Mouse (Mus musculus): Measurements from ENCODE around the gene Fancg.

Fancg gene

DNA sequence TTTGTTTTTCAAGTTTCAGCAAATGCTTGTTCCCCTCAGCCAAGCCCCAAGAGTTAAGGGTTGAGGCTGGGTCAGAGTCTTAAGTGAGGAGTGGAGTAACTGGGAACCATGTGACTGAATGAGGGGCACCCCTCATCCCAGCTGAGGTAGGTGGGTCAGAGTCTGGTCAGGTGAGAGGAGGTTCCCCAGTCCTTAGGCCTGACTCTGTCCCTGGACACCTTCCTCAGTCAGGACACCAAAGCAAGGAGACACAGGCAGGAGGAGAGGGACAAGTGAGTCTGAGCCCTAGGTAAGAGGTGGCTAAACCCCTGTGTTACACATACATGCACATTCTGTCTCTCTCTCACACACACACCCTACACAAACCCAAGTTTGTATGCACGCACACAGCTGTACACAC, 22.2 kb upstream of the Fancg start:
- no peak for DNase-seq

DNA sequence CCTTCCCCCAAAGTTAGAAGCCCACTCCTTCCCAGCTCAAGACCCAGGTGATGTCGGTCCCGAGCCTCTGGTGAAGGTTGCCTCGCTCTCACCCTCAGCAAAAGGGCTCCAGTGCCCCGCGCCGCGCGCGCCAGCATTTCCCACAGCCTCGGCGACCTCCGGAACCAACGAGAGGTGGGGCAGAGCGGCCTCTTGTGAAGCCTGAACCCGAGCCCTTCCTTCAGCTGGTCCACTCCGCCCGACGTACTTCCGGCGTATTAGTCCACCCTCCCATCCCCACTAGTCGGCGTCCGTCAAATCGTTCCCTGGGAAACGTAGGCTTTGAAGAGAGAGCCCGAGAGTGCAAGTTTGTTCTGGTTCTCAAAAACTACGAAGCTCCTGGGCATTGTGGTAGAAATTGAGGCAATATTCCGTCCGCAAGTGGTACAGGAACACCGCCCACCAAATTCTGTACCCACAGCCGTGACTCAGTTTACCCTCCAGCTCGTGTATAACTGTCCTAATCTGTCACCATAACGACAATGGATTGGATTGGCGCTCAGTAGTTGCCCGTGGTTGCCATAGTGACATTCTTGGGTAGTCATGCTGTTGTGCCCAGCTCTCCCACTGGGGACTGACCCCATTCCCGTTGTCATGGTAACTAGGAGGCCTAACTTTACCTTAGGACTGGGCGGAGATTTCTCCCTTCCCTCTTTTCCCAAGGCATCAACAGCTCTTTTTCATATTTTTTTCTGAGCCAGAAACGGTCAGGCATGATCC, 21.1 kb upstream of the Fancg start, which contains the start of gene Stoml2:
Gene Stoml2 (minus strand): TSS at position 474 of the 759 bp plus-strand sequence.
- peak; percentile 96 for DNase-seq

DNA sequence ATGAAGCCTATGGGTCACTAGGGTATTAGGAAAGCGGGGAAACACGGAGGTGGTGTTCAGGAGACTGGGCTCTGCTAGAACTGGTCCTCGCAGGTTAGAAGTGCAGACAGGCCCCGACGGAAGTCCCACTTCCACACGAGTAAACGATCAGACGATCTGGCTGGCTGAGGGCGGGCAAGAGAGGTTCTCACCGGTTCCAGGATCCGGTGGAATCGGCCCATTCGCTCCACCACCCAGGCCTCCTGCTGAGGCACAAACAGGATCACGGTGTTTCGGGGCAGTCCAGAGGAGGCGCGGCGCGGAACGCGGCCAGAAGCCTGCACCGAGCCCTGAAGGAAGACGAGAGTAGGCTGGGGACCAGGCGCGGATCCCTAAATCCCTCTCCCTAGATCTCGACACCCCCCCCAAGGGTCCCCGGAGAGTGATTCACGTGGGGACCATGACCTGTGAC, 20.5 kb upstream of the Fancg start:
- DNase-seq = no peak

DNA sequence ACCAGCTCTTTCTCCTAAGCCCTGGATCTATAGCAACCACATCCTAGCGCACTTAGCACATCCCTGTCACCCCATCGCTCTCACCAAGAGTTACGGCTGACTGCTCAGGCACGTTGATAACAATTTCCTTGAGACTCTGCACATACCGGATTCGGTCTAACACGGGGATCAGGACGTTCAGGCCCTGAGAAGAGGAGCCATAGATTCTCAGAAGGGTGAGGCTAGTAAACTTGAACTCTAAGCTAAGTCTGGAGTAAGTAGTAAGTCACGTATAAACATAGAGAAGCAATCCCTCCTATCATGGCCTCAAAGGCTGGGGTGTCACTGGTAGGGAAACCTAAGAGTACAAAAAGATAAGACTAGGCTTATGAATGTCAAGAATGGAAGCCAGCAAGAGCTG, 20.0 kb upstream of the Fancg start:
- no peak for DNase-seq

DNA sequence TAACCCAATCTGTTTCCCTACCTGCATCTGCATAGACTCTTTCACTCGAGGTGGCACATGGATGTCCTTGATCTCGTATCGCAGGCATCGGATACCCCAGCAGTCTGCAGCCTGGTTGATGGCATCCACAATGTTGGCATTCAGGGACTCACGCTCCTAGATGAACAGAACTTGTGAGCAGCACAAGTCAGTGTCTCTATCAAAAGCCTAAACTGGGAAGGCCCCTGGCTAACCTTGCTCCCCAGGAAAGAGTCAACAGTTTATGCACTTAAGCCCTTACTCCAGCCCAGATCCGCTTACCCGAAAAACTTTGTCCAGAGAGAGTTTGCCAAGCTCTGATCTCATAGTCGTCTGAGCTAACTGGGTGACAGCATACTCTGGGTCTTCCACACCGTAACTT, 19.4 kb upstream of the Fancg start:
- DNase-seq = no peak

DNA sequence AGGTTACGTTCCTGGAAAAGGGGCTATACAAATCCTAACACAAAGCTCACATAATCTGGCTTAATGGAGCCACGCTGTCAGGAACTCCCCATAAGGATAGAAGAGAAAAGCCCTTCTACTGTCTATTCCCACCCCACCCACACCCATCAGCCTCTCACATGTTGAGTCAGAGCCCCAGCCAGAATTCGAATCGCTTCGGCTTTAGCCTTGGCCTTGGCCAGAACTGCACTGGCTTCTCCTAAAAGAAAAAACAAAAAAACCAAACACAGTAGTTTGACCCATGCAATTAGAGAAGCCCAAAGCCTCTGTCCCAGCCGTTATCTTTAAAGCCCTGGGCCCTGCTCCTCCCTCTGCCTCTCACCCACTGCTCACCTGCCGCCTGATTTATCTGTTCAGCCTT, 18.8 kb upstream of the Fancg start:
- DNase-seq = no peak

DNA sequence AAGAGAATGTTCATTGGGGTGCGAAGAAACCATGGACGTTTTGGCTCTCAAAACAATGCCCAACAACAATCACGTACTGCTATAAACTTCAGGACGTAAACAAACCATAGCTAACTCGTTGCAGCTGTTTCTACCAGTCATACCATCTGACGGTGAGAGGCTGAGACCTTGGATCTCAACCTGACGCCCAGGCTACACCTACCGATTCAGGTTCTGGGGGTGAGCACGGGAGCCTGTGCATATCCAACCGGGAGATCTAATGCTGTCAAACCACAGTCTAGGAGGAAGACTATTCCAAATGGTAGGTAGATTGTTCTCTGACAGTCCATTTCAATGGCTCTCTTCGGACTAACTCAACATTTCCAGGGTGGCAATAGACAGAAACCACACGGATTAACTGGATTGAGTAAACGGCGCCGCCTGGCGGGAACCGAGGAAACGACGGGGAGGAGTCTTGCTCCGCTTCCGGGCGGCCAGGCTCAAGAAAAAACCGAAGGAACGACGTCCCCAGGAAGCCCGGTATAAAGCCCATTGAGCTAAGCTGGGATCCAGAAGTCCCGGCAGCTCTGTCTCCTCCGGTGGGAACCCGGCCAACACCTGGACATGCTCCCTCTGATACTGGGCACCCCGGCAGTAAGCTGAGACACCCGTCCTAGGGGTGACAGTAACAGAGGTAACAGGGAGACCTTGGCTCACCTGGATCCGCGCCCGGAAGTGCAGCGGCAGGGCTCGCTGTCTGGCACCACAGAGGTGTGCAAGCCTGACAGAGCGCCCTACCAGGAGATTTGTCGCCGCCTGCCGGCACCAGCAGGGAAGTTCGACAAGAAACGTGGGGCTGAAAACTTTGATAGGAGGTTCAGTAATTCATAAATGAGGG, 15.0 kb upstream of the Fancg start, which contains the start of gene Pigo:
Gene Pigo (minus strand): TSS at position 736 of the 877 bp plus-strand sequence.
- peak; percentile 94 for DNase-seq

DNA sequence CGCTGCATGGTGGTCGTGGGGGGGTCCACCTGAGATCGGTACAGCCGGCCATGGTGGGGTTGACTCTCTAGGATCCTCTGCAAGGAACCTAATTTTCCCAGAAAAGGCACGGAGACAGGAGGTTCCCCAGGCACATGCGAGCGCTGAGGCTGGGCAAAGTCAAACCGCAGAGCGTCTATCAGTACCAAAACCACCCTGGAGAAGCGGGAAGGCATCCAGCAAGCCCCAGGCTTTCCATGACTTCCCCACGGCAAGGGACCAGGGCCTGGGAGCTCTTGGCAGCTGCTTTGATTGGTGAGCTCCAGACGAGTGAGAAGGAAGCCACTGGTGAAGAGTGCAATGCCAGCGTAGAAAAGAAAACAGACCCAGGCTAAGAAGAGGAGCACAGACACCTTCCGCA, 14.4 kb upstream of the Fancg start:
- no peak for DNase-seq

DNA sequence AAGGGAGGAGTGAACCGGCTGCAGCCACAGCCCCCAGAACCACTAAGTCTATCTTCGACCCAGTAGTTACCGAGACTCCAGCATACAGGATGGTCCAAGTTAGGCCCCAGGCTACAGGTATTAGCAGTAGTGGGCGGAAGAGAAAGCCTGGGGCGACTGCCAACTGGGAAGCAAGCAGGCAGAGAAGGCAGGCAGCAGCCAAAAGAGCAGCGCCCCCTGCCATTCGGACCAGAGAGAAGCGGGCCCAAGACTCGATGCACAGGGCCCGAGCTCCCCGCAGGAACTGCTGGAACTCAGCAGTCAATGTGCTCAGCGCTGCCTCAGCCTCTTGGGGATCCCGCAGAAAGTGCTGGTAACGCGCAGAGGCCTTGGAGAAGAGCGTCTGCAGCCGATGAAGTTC, 11.0 kb upstream of the Fancg start:
- DNase-seq = no peak

DNA sequence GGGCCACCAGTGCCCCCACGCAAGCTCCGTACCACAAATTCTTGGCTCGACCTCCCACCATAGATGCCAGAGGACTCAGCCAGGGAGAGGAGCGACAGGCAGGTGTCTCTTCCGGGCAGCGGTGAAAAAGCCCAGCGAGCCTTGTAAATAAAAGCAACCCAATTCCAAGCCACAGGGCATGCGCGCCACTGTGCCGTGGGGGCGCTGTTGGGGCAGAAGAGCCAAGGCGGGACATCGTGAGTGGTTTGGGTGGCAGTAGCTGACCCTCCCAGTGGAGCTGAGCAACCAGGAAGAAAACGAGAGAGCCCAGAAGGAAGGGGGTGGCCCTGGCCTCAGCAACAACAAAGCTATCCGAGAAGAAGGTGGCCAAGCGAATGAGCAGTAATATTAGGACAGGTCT, 10.6 kb upstream of the Fancg start:
- DNase-seq = no peak

DNA sequence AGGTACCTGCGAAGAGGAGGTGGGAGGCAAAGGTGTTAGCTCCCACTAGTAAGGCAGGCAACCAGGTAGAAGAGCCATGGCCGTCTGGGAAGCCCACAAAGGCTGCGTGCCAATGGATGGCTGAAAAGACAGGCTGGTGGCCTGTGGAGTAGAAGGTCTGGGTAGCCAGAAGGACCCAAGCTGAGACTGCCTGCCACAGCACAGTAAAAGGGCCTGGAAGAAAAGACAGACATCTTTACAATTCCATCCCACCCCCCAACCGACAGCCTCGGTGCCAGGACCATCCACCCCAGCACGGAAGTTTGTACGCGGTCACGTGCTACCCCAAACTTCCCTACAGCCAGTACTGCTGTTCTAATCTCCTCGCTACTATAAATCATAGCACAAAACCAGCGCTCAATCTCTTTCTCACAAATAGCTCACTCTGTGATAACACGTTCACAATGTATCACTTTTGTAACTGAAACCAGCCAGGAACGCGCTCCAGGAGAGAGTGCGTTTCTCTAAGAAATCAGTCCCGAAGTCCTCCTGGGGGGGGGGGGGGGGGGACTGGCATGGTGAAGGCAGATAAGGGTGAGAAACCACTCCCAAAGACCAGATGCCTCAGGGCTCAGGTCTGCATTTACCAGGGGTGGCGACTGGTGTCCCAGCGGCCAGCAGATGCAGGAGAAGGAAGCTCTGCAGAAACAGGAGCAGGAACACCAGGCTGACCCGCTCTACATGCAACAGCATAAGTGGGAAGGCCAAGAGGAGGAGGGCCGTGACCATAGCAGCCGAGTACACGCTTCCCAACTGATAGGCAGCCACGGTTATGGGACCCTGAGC, 9.5 kb upstream of the Fancg start:
- DNase-seq = no peak

DNA sequence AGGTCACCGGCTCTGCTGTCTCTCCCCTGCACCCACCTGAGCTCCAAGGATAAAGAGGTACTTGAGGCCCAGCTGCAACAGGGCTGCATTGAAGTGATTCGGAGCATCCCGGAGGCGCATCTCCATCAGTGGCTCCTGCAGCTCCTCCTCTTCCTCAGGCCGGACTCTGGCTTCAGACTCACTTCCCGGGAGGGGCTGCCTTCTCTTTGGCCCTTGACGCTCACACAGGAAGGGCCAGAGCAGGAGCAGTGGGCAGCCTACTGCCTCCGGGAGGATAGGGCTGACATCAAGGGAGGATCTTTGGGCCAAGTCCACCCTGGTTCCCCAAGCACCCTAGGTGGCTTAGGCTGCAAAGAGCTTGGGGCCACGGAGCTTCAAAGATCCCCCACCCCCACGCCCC, 8.9 kb upstream of the Fancg start:
- DNase-seq = no peak

DNA sequence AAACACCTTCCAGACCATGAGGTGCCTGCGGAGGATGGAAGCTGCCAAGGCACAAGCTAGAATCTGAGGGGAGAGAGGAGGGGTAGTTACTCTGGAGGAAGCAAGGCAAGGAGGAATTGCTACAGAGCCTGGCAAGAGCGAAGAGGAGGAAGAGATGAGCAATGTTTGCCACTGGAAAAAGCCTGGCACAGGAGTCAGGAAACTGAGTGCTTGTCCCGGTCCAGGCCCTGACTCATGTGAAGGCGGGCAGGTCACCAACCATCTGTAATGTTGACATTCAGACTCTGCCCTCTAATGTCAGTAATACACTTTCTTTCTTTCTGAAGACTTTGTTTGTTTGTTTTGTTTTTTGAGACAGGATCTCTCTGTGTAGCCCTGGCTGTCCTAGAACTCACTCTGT, 7.8 kb upstream of the Fancg start:
- DNase-seq = no peak

DNA sequence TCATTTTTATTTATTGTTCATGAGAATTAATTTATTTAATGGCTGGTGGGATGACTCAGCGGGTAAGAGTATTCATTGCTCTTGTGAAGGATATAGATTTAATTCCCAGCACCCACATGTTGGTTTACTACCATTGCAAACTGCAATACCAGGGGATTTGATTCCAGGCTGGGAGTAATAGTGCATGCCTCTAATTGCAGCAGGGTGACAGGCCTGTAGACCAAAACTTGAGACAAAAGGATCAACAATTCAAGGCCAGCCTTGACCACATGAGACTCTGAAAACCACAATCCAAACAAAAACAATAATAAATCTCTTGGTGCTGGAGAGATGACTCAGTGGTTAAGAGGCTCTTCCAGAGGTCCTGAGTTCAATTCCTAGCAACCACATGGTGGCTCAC, 1.8 kb upstream of the Fancg start:
- DNase-seq = no peak

DNA sequence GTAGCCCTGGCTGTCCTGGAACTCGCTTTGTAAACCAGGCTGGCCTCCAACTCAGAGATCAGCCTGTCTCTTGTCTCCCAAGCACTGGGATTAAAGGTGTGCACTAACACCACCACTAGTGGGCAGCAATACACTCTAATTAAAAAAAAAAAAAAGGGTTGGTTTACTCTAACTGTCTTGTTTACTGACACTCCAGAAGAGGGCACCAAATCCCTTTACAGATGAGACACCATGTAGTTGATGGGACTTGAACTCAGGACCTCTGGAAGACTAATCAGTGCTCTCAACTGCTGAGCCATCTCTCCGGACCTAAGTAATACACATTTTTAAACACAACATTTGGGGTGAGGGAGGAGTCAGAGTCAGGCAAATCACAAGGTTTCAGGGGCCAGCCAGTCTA, 4.5 kb downstream of the Fancg start:
- DNase-seq = no peak

DNA sequence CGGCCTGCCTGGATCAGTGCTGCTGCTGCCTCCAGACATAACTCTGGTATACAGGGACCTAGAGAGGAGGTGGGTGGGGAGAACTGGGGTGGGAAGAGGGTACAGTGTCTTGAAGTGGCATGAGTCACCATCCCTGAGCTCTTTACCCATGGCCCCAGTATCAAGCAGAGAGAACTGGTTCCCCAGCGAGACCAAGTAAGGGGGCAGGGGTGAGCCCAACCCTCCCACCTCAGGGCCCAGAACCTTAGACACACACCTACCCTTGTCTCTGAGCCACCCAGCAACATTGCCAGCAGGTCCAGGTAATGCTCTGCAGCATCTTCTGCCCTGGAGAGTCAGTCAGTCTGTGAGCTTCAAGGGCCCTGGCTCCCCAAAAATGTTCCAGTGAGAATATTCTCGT, 5.4 kb downstream of the Fancg start:
- DNase-seq = no peak

DNA sequence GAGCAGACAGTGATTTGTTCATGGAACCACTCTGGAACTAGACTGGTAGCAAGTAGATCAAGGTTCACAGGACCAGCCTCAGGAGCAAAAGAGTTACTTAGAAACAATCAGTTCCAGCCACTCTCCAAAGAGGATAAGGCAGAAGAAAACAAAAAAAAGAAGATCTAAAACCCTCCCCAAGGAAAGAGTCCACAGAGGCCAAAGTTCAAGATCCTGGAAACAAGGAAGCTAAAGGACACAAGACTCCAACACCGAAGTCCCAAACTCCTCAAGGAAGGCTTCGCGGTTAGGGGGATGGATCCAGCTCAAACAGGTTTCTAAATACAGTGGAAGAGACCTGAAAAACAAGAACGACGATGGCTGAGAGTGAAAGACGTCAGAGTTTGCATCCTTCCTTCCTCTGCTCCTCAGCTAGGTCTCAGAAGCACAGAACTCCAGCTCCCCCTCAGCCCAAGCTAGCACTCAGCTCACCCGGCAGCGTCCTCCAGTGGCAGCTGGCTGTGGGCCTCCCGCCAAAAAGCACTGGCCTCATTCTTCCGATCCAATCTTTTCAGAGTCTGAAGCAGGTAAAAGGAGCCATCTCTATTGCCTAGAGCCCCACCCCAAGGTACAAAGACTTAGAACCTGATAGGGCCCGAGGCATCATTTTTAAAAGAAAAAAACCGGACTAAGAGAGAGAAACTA, 7.4 kb downstream of the Fancg start:
- no peak for DNase-seq

DNA sequence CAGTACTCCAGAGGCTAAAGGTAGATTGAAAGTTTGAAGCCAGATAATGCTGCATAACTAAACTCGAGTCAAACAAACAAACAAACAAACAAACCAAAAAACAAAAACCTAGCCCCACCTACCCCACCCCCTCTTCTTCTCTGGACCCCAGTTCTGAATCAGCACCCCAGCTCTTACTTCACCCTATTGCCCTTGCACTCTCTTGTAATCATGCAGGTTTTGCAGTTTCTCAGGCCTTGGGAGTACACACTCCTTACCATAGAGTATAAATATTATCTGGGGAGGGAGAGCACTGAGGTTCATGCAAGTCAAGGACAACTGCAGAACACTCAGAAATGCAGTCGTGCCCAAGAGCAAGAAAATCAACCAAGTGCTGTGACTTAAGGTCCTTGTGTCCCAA, 9.0 kb downstream of the Fancg start:
- no peak for DNase-seq

DNA sequence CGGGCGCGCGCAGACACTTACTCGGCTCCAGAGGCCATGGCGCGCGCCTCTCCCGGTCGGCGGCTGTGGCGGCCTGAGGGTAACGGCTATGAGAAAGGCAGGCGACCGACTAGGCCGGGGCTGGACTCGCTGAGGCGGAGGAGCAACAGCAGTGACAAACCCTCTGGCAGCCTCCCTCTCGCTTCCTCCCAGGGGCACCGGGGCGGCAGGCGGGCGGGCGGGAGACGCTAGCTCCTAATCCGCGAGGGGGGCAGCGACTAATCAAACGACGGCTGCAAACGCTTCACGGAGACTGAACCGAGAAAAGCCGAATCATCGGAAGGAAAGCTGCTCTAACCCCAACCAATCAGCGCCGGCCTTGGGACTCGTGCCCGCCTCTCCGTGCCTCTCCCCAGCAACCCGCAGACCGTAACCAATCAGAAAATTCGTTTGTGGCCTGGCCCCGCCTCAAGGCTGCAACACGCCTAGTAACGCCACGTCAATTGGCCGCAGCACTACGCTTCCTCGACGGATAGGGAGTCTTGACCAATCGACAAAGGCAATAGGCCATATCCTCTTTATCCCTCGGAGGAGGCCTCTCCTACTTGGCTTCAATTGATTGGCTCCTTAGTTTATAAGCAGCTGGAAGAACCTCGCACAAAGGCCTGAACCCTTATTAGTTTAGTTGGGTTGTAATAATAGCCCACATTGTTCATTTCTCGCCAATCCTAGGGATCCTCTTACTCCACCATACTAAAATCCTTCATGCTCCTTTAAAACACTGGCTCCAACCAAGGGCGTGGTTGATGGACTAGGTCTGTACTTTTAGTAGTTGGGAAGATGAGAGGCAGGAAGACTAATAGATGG, 9.9 kb downstream of the Fancg start, which contains the start of gene Vcp:
Gene Vcp (minus strand): TSS at position 367 of the 846 bp plus-strand sequence.
- peak; percentile 100 for DNase-seq

DNA sequence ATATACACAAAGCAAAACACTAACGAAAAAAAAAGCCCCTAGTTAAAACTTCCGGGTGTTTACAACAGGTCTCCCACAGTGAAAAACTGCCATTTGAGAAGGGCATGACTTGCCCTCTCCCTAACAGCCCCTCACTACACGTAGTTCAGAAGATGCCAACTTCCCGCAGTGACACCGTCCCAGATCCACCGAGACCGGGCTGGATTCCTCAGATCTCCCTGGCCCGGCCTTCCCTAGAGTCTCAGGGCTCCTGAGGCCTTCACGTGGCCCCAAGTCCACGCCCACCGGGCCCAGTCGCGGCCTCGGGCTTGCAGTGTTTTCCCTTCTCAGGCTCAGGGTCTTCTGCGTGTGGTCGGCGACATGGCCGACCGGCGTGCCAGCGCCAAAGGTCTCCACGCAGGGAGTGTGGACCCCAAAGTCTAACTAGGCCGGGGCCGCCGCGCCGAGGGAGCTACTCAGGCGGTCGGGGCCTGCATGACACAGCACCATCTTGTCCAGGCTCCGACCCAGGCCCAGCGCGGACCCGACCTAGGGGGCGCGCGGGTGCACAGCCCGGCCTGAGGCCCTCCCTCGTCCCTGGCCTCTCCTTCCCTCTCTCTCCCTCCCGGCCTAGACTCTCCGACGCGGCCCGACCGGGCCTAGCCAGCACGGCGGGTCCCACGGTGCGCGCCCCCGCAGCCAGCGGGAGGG, 10.7 kb downstream of the Fancg start:
- DNase-seq = peak; percentile 63

DNA sequence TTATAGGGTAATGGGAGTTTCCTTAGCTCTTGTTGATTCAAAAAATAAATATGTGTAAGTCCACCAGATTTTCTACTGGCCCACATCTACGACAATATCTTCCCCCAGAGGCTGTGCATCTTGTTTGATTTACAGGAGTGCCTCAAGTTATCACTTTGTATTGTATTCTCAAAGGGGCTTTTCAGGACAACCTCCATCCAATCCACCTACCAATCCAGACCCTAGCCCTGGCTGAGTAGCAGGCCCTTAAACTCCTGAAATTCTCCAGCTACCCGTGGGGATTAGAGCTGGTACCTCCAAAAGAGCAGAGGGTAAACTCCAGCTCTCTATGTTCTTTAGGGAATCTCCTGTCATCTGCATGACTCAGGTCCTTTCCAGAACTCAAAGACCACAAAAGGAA, 12.3 kb downstream of the Fancg start:
- no peak for DNase-seq
